Mouse (Mus musculus) embryonic facial prominence, embryonic 15.5 days (tissue): ENCODE measurements around the gene Trpm5. TPM values are rescaled to one million over a fixed set of nuclear protein-coding genes. Genes with fewer than 3 reads are reported as not detected.

Experiments used
- ATAC-seq: fragments of 200-750 bp; cut with Nextera tagmentation; 2 replicates; pipeline ENCODE4 v1.8.0; 2017; ENCODE audit warnings: low read depth, moderate TSS enrichment; ENCODE audit not compliant: insufficient number of reproducible peaks, low FRiP score, low TSS enrichment
- H3K27ac ChIP-seq: fragments of 300-500 bp; sonication (generic); replicated peaks from 2 replicates; pipeline ENCODE4 v1.5.1; 2015; ENCODE audit warnings: mild to moderate bottlenecking, inconsistent platforms
- H3K27me3 ChIP-seq: fragments of 300-500 bp; sonication (generic); 2 replicates; pipeline ENCODE4 v1.6.1; 2015; ENCODE audit warnings: inconsistent platforms
- H3K36me3 ChIP-seq: fragments of 300-500 bp; sonication (generic); 2 replicates; pipeline ENCODE4 v1.6.1; 2015; ENCODE audit warnings: mild to moderate bottlenecking, inconsistent platforms
- H3K4me1 ChIP-seq: fragments of 300-500 bp; sonication (generic); 2 replicates; pipeline ENCODE4 v1.6.1; 2015; ENCODE audit warnings: inconsistent platforms
- H3K4me2 ChIP-seq: fragments of 300-500 bp; sonication (generic); replicated peaks from 2 replicates; pipeline ENCODE4 v1.6.1; 2015; ENCODE audit warnings: mild to moderate bottlenecking, inconsistent platforms
- H3K4me3 ChIP-seq: fragments of 300-500 bp; sonication (generic); replicated peaks from 2 replicates; pipeline ENCODE4 v1.5.1; 2015; ENCODE audit warnings: mild to moderate bottlenecking, inconsistent platforms
- H3K9ac ChIP-seq: fragments of 300-500 bp; sonication (generic); 2 replicates; pipeline ENCODE4 v1.6.1; 2015; ENCODE audit warnings: inconsistent platforms
- H3K9me3 ChIP-seq: fragments of 300-500 bp; sonication (generic); replicated peaks from 2 replicates; pipeline ENCODE4 v1.6.1; 2016; ENCODE audit warnings: inconsistent platforms
- WGBS: fragments of 180-500 bp; shearing (Covaris S2); methylation state at CpG from one replicate; pipeline ENCODE4 v1.1.7; 2015; 5-methylcytosine and 5-hydroxymethylcytosine counted together
- polyA plus RNA-seq: library from polyadenylated mRNA; unstranded; fragments of >200 nt; fragmentation: Nextera tagmentation; extraction: Ambion mirVana; gene quantifications from 2 replicates; pipeline ENCODE4 v1.2.1, GENCODE M21; 2015

Trpm5 gene
- polyA plus RNA-seq, 1 experiment from 2014 or later = 12.5 TPM

- H3K9me3 ChIP-seq = no peaks in the 10 kb centered on the region
- H3K4me3 ChIP-seq = no peak overlapping the region
- WGBS = 53% methylated on average over 11 of the region's 11 CpGs
- H3K4me1 ChIP-seq = peaks cover 22% of the 10 kb centered on the region
- H3K27ac ChIP-seq = no peak overlapping the region
- peaks cover 60% of the 10 kb centered on the region for H3K27me3 ChIP-seq
- H3K9ac ChIP-seq = no peak overlapping the region
- no peaks in the 10 kb centered on the region for H3K36me3 ChIP-seq
- H3K4me2 ChIP-seq = no peak overlapping the region
- no peak for ATAC-seq
Measured at GRCm38 (mm10) chr7:143105258-143105897, 10.9 kb upstream of the Trpm5 start.

- H3K27me3 ChIP-seq = peaks cover 16% of the 10 kb centered on the region
- no peak overlapping the region for H3K4me3 ChIP-seq
- H3K9me3 ChIP-seq = no peaks in the 10 kb centered on the region
- no peak overlapping the region for H3K9ac ChIP-seq
- H3K4me1 ChIP-seq = peaks cover 7% of the 10 kb centered on the region; the same call in 1 of the 2 replicates
- no peak overlapping the region for H3K27ac ChIP-seq
- ATAC-seq = no peak
- H3K4me2 ChIP-seq = no peak overlapping the region
- H3K36me3 ChIP-seq = no peaks in the 10 kb centered on the region
- WGBS = 41% methylated on average over 4 of the region's 4 CpGs
Measured at GRCm38 (mm10) chr7:143100759-143101158, 6.3 kb upstream of the Trpm5 start.

- H3K4me1 ChIP-seq = peaks cover 10% of the 10 kb centered on the region; the same call in 1 of the 2 replicates
- H3K27me3 ChIP-seq = no peaks in the 10 kb centered on the region; the same call in 1 of the 2 replicates
- H3K9me3 ChIP-seq = no peaks in the 10 kb centered on the region
- ATAC-seq = no peak
- H3K9ac ChIP-seq = no peak overlapping the region
- WGBS = 48% methylated on average over 1 of the region's 1 CpGs
- H3K4me2 ChIP-seq = no peak overlapping the region
- no peak overlapping the region for H3K27ac ChIP-seq
- H3K36me3 ChIP-seq = no peaks in the 10 kb centered on the region
- no peak overlapping the region for H3K4me3 ChIP-seq
Measured at GRCm38 (mm10) chr7:143095554-143095907, 1.1 kb upstream of the Trpm5 start.

- Histone ChIP-seq H3K4me1 (peaks cover 9% of the 10 kb centered on the region; the same call in 1 of the 2 replicates), H3K27me3 (no peaks in the 10 kb centered on the region; the same call in 1 of the 2 replicates), H3K4me3 (no peak overlapping the region), H3K9ac (no peak overlapping the region), H3K9me3 (no peaks in the 10 kb centered on the region), H3K4me2 (no peak overlapping the region), H3K36me3 (no peaks in the 10 kb centered on the region), H3K27ac (no peak overlapping the region)
- 62% methylated on average over 3 of the region's 3 CpGs for WGBS
- no peak for ATAC-seq
Measured at GRCm38 (mm10) chr7:143093847-143094246, 595 bp downstream of the Trpm5 start.

GRCm38 (mm10) chr7:143087070-143087579 lies 7.3 kb downstream of the Trpm5 start:
- H3K4me2 ChIP-seq = peak overlapping the region; percentile 35
- H3K27me3 ChIP-seq = no peaks in the 10 kb centered on the region
- ATAC-seq = peak; percentile 90
- H3K36me3 ChIP-seq = no peaks in the 10 kb centered on the region; the same call in 1 of the 2 replicates
- no peaks in the 10 kb centered on the region for H3K9me3 ChIP-seq
- H3K4me1 ChIP-seq = peaks cover 14% of the 10 kb centered on the region
- peak overlapping the region; percentile 79 for H3K27ac ChIP-seq
- H3K4me3 ChIP-seq = peak overlapping the region; percentile 23
- H3K9ac ChIP-seq = peak overlapping the region; percentile 0; the same call in 1 of the 2 replicates
- WGBS = 15% methylated on average over 4 of the region's 4 CpGs

- no peaks in the 10 kb centered on the region for H3K9me3 ChIP-seq
- H3K9ac ChIP-seq = 0 out of 2 replicates have a peak overlapping the region, but pooled peaks have one; percentile 0
- WGBS = 50% methylated on average over 2 of the region's 2 CpGs
- peak overlapping the region; percentile 35 for H3K4me2 ChIP-seq
- H3K27me3 ChIP-seq = no peaks in the 10 kb centered on the region
- ATAC-seq = no peak
- H3K4me1 ChIP-seq = peaks cover 14% of the 10 kb centered on the region
- H3K4me3 ChIP-seq = peak overlapping the region; percentile 23
- no peaks in the 10 kb centered on the region; the same call in 1 of the 2 replicates for H3K36me3 ChIP-seq
- peak overlapping the region; percentile 79 for H3K27ac ChIP-seq
Measured at GRCm38 (mm10) chr7:143086366-143086765, 8.1 kb downstream of the Trpm5 start.

- ATAC-seq = no peak
- no peak overlapping the region for H3K9ac ChIP-seq
- H3K27me3 ChIP-seq = no peaks in the 10 kb centered on the region
- 78% methylated on average over 2 of the region's 2 CpGs for WGBS
- H3K4me1 ChIP-seq = peaks cover 14% of the 10 kb centered on the region
- H3K27ac ChIP-seq = no peak overlapping the region
- no peaks in the 10 kb centered on the region for H3K9me3 ChIP-seq
- H3K4me3 ChIP-seq = no peak overlapping the region
- H3K4me2 ChIP-seq = no peak overlapping the region
- no peaks in the 10 kb centered on the region; the same call in none of the 2 replicates for H3K36me3 ChIP-seq
Measured at GRCm38 (mm10) chr7:143083708-143084107, 10.7 kb downstream of the Trpm5 start.

GRCm38 (mm10) chr7:143082024-143082423 lies 12.4 kb downstream of the Trpm5 start:
- Histone ChIP-seq H3K36me3 (no peaks in the 10 kb centered on the region; the same call in none of the 2 replicates), H3K27me3 (no peaks in the 10 kb centered on the region), H3K9ac (no peak overlapping the region), H3K9me3 (no peaks in the 10 kb centered on the region), H3K4me2 (no peak overlapping the region), H3K4me3 (no peak overlapping the region), H3K4me1 (peaks cover 7% of the 10 kb centered on the region), H3K27ac (no peak overlapping the region)
- 57% methylated on average over 6 of the region's 6 CpGs for WGBS
- no peak for ATAC-seq

- Histone ChIP-seq H3K9ac (no peak overlapping the region), H3K4me2 (no peak overlapping the region), H3K4me3 (no peak overlapping the region), H3K4me1 (no peaks in the 10 kb centered on the region), H3K36me3 (no peaks in the 10 kb centered on the region; the same call in none of the 2 replicates), H3K9me3 (no peaks in the 10 kb centered on the region), H3K27ac (no peak overlapping the region), H3K27me3 (no peaks in the 10 kb centered on the region)
- no peak for ATAC-seq
- 76% methylated on average over 2 of the region's 2 CpGs for WGBS
Measured at GRCm38 (mm10) chr7:143077351-143077750, 17.1 kb downstream of the Trpm5 start.

GRCm38 (mm10) chr7:143075394-143075793 lies 19.0 kb downstream of the Trpm5 start:
- Histone ChIP-seq H3K27me3 (no peaks in the 10 kb centered on the region), H3K9ac (no peak overlapping the region), H3K4me1 (peaks cover 10% of the 10 kb centered on the region), H3K4me2 (no peak overlapping the region), H3K36me3 (no peaks in the 10 kb centered on the region; the same call in none of the 2 replicates), H3K9me3 (no peaks in the 10 kb centered on the region), H3K4me3 (no peak overlapping the region), H3K27ac (no peak overlapping the region)
- WGBS = 74% methylated on average over 5 of the region's 5 CpGs
- no peak for ATAC-seq

GRCm38 (mm10) chr7:143073086-143073485 lies 21.4 kb downstream of the Trpm5 start:
- no peak for ATAC-seq
- Histone ChIP-seq H3K9me3 (no peaks in the 10 kb centered on the region), H3K4me3 (no peak overlapping the region), H3K4me1 (peaks cover 21% of the 10 kb centered on the region), H3K4me2 (no peak overlapping the region), H3K9ac (no peak overlapping the region), H3K36me3 (peaks cover 5% of the 10 kb centered on the region), H3K27me3 (no peaks in the 10 kb centered on the region), H3K27ac (no peak overlapping the region)
- WGBS = 65% methylated on average over 1 of the region's 1 CpGs
